ENCODE assay signal across 9 mouse cellular contexts in genomic region chr1:180848114-180848510, GRCm38 (mm10). TPM values are rescaled to one million over a fixed set of nuclear protein-coding genes. Genes with fewer than 3 reads are reported as not detected.
A peak's percentile ranks its signal among the peaks of the same experiment; 100 is the strongest.
DNase-seq lines count a peak whose midpoint lies in the region; ATAC-seq and TF ChIP-seq lines count a peak whose summit lies in the region.
"Had no signal": no experiment of that assay in that cellular context is flagged by ENCODE, and none has a peak within 500 bp of the region (broad histone marks: within the 10 kb centered on the region; RNA-seq: fewer than 3 reads in every experiment).

No protein-coding gene starts in this region.

- peak; percentile 77 for ATAC-seq in forebrain, postnatal 0 days
- ATAC-seq in neural tube, embryonic 15.5 days (ENCODE audit: low FRiP score) = peak; percentile 56

- H3K27ac ChIP-seq in cerebellum, adult 2 months (ENCODE audit: insufficient read depth, low read length) = peak overlapping the region; percentile 82
- H3K27ac ChIP-seq in forebrain, postnatal 0 days (ENCODE audit: low read depth, low read length) = peak overlapping the region; percentile 99
- peak overlapping the region; percentile 99 for H3K27ac ChIP-seq in layer of hippocampus, adult 2 months
- H3K27ac ChIP-seq in neural tube, embryonic 15.5 days (replicated peaks) = peak overlapping the region; percentile 99

- H3K4me3 ChIP-seq in cerebellum, adult 2 months (replicated peaks; ENCODE audit: insufficient read depth, low read depth, low read length) = peak overlapping the region; percentile 52
- peak overlapping the region; percentile 25 for H3K4me3 ChIP-seq in forebrain, postnatal 0 days (ENCODE audit: low read depth, low read length)
- peak overlapping the region; percentile 56 for H3K4me3 ChIP-seq in layer of hippocampus, adult 2 months
- H3K4me3 ChIP-seq in lung, adult 2 months (replicated peaks; ENCODE audit: extremely low read depth, low read depth, low read length) = peak overlapping the region; percentile 43
- peak overlapping the region; percentile 34 for H3K4me3 ChIP-seq in neural tube, embryonic 15.5 days (replicated peaks)

- WGBS in cerebellum, adult 2 months = 2% methylated on average over 9 of the region's 9 CpGs
- WGBS in forebrain, postnatal 0 days = 2% methylated on average over 9 of the region's 9 CpGs
- WGBS in lung, adult 2 months = 0% methylated on average over 9 of the region's 9 CpGs
- whole genome bisulfite sequencing in neural tube, embryonic 15.5 days = 3% methylated on average over 9 of the region's 9 CpGs

- peak overlapping the region; percentile 58 for H3K4me2 ChIP-seq in forebrain, postnatal 0 days (ENCODE audit: low read depth)
- H3K4me2 ChIP-seq in neural tube, embryonic 15.5 days = peak overlapping the region; percentile 55

- H3K9me3 ChIP-seq in forebrain, postnatal 0 days (ENCODE audit: low read length) = no peaks in the 10 kb centered on the region
- H3K9me3 ChIP-seq in neural tube, embryonic 15.5 days (replicated peaks) = no peaks in the 10 kb centered on the region

- 0 out of 2 replicates have a peak, but pooled peaks have one; percentile 38 for TF ChIP-seq POLR2A in cerebellum, adult 2 months (IDR thresholded peaks at IDR 0.05; ENCODE audit: borderline replicate concordance, insufficient read depth, low read length)
- 0 out of 2 replicates have a peak, but pooled peaks have one; percentile 27 for TF ChIP-seq POLR2A in lung, adult 2 months (IDR thresholded peaks at IDR 0.05; ENCODE audit: borderline replicate concordance, extremely low read depth, low read depth, low read length)

- H3K36me3 ChIP-seq in forebrain, postnatal 0 days (ENCODE audit: insufficient read depth) = no peaks in the 10 kb centered on the region
- H3K36me3 ChIP-seq in neural tube, embryonic 15.5 days = no peaks in the 10 kb centered on the region

- no peaks in the 10 kb centered on the region for H3K27me3 ChIP-seq in cerebellum, adult 2 months (ENCODE audit: control insufficient read depth, insufficient read depth, low read length)
- H3K27me3 ChIP-seq in forebrain, postnatal 0 days (ENCODE audit: insufficient read depth, low read length) = no peaks in the 10 kb centered on the region
- no peaks in the 10 kb centered on the region for H3K27me3 ChIP-seq in neural tube, embryonic 15.5 days (replicated peaks)

- H3K9ac ChIP-seq in forebrain, postnatal 0 days = peak overlapping the region; percentile 47
- H3K9ac ChIP-seq in neural tube, embryonic 15.5 days (replicated peaks) = peak overlapping the region; percentile 56

- no peak for TF ChIP-seq CTCF in cerebellum, adult 2 months (IDR thresholded peaks at IDR 0.05; ENCODE audit: borderline replicate concordance, insufficient read depth, low read depth, low read length)
- TF ChIP-seq CTCF in forebrain, postnatal 0 days (IDR thresholded peaks at IDR 0.05; ENCODE audit: low read depth) = no peak
- peak; percentile 37 for TF ChIP-seq CTCF in layer of hippocampus, adult 2 months (conservative IDR thresholded peaks at IDR 0.05)
- no peak for TF ChIP-seq CTCF in lung, adult 2 months (IDR thresholded peaks at IDR 0.05; ENCODE audit: insufficient read depth, low read length)

- DNase-seq in MEL-GATA-1-ER (ENCODE audit: extremely low read depth, low read depth) = peak; percentile 83
- peak; percentile 73 to 86 for DNase-seq in cerebellum, adult 2 months
- peak; percentile 90 for DNase-seq in forebrain, postnatal 0 days
- peak; percentile 70 to 78 for DNase-seq in heart, postnatal 36 days
- DNase-seq in layer of hippocampus, adult 2 months (ENCODE audit: low spot score in 2 of 2) = peak; percentile 63 to 77
- DNase-seq in lung, adult 2 months = peak; percentile 64
- DNase-seq in testis, postnatal 14 days (ENCODE audit: low spot score) = peak; percentile 72

- peaks cover 20% of the 10 kb centered on the region for H3K4me1 ChIP-seq in cerebellum, adult 2 months (ENCODE audit: control insufficient read depth, insufficient read depth, low read length)
- H3K4me1 ChIP-seq in forebrain, postnatal 0 days (ENCODE audit: insufficient read depth) = peaks cover 26% of the 10 kb centered on the region
- H3K4me1 ChIP-seq in lung, adult 2 months (ENCODE audit: control insufficient read depth, insufficient read depth, low read length) = peaks cover 10% of the 10 kb centered on the region
- peaks cover 47% of the 10 kb centered on the region for H3K4me1 ChIP-seq in neural tube, embryonic 15.5 days

- intact Hi-C loops in heart, postnatal 36 days (cut with DNase I) = loop anchor here (2.0 kb wide), 1 partner anchor 69 kb away; no protein-coding TSS in a partner anchor

RNA-seq across cellular contexts. Expression of gene Sde2, which starts 2.8 kb away (rescaled TPM):
- polyA plus RNA-seq in cerebellum, adult 2 months (2012; rRNA removed) = 16.8 and 17.7 TPM in 2 replicates
- total RNA-seq in forebrain, postnatal 0 days (2014; rRNA removed) = 16.3 and 19.6 TPM in 2 replicates
- 17.8 and 24.8 TPM in 2 replicates for polyA plus RNA-seq in forebrain, postnatal 0 days (2015; fragmentation: Nextera tagmentation; extraction: Ambion mirVana)
- 10 to 100 TPM; 10.3 to 14.2 TPM for total RNA-seq in heart, postnatal 36 days (2021)
- total RNA-seq in layer of hippocampus, adult 2 months (2021) = 10 to 100 TPM; 22.9 TPM
- 8.7 and 11.1 TPM in 2 replicates for polyA plus RNA-seq in lung, adult 2 months (2012; rRNA removed)
- 28.0 and 30.8 TPM in 2 replicates for polyA plus RNA-seq in neural tube, embryonic 15.5 days (2015; fragmentation: Nextera tagmentation; extraction: Ambion mirVana)

RNA-seq across cellular contexts. Expression of gene H3f3a, which starts 34.4 kb away (rescaled TPM):
- polyA plus RNA-seq in cerebellum, adult 2 months (2012; rRNA removed) = 463 and 518 TPM in 2 replicates
- 3,418 and 3,587 TPM in 2 replicates for total RNA-seq in forebrain, postnatal 0 days (2014; rRNA removed)
- polyA plus RNA-seq in forebrain, postnatal 0 days (2015; fragmentation: Nextera tagmentation; extraction: Ambion mirVana) = 2,464 and 2,886 TPM in 2 replicates
- 100 to 1,000 TPM; 457 to 506 TPM for total RNA-seq in heart, postnatal 36 days (2021)
- 100 to 1,000 TPM; 319 to 351 TPM for total RNA-seq in layer of hippocampus, adult 2 months (2021)
- 282 and 339 TPM in 2 replicates for polyA plus RNA-seq in lung, adult 2 months (2012; rRNA removed)
- 2,562 and 2,745 TPM in 2 replicates for polyA plus RNA-seq in neural tube, embryonic 15.5 days (2015; fragmentation: Nextera tagmentation; extraction: Ambion mirVana)

RNA-seq across cellular contexts. Expression of gene Lefty2, which starts 44.8 kb away (rescaled TPM):
- polyA plus RNA-seq in cerebellum, adult 2 months (2012; rRNA removed) = 0.18 TPM in 1 of 2 replicates, not detected in the other
- total RNA-seq in forebrain, postnatal 0 days (2014; rRNA removed) = 21.1 and 21.2 TPM in 2 replicates
- polyA plus RNA-seq in forebrain, postnatal 0 days (2015; fragmentation: Nextera tagmentation; extraction: Ambion mirVana) = 11.3 and 17.3 TPM in 2 replicates
- not detected for total RNA-seq in heart, postnatal 36 days (2021)
- total RNA-seq in layer of hippocampus, adult 2 months (2021) = 1 to 10 TPM; 1.4 to 2.0 TPM
- polyA plus RNA-seq in lung, adult 2 months (2012; rRNA removed) = 0.07 TPM in 1 of 2 replicates, not detected in the other
- polyA plus RNA-seq in neural tube, embryonic 15.5 days (2015; fragmentation: Nextera tagmentation; extraction: Ambion mirVana) = 1.9 and 3.0 TPM in 2 replicates
- polyA plus RNA-seq: large intestine, adult 2 months had no signal

RNA-seq across cellular contexts. Expression of gene Pycr2, which starts 56.0 kb away (rescaled TPM):
- polyA plus RNA-seq in cerebellum, adult 2 months (2012; rRNA removed) = 40.2 and 46.8 TPM in 2 replicates
- 64.2 and 81.2 TPM in 2 replicates for total RNA-seq in forebrain, postnatal 0 days (2014; rRNA removed)
- polyA plus RNA-seq in forebrain, postnatal 0 days (2015; fragmentation: Nextera tagmentation; extraction: Ambion mirVana) = 68.4 and 70.5 TPM in 2 replicates
- total RNA-seq in heart, postnatal 36 days (2021) = 10 to 100 TPM; 12.5 to 15.6 TPM
- total RNA-seq in layer of hippocampus, adult 2 months (2021) = 10 to 100 TPM; 42.9 to 44.9 TPM
- 36.7 and 43.8 TPM in 2 replicates for polyA plus RNA-seq in lung, adult 2 months (2012; rRNA removed)
- 73.7 and 80.6 TPM in 2 replicates for polyA plus RNA-seq in neural tube, embryonic 15.5 days (2015; fragmentation: Nextera tagmentation; extraction: Ambion mirVana)

Comparison
In these comparisons a context has a peak if more than half of its experiments do, and no peak if none do; other contexts are left out.
1. Peak in every context shown above with its lines: DNase-seq, ATAC-seq, H3K4me3 ChIP-seq and H3K27ac ChIP-seq.